Mouse (Mus musculus): ENCODE measurements around the gene Ltbp4. TPM values are rescaled to one million over a fixed set of nuclear protein-coding genes. Genes with fewer than 3 reads are reported as not detected.

Gene Ltbp4
- total and polyA plus RNA-seq, 3 experiments = 2.9 to 14.2 TPM; not detected in 1

DNA sequence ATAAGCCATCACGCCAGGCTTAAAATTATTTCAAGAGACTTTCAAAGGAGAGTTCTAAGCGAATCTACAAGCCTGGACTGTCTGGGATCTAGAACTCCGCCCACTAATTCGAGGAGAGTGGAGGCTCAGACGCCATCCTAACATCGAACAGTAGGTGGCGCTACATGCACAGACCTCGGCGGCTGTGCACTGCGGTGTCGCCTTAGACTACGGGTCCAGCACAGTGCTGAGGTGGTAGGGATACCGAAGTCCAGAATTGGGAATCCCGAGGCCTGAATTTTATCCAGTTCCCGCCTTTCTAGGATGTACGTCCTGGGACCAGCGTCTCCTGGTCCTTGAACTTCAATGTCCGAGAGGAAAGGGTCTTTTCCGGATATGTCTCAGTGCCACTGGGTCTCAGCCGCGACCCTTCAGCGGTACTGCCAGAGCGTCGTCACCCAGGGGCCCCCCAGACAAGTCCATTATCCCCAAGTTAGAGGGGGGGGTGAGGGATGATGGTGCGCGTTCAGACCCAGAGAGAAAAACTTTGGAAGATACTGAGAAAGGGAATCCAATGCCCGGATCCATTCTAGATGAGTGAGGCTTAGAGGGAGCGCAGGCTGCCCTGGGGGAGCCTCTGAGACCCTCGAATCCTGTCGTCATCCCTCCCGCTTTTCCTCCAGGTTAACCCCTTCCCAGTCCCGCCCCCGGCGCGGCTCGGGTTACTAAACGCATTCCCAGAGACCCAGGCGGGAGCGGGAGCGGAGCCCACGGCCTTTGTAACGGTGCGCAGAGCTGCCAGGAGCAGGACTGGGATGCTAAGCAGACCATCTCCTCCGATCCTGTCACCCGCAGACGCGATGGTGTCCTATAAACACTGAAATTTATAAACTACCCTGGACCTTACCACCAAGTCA, 1.3 kb downstream of the Ltbp4 start (continued):
- TF ChIP-seq CHD2 (IDR thresholded peaks at IDR 0.05; ENCODE audit: low read length) (no peak), ZC3H11A (IDR thresholded peaks at IDR 0.05; ENCODE audit: low read depth, low read length) (peak; percentile 88), MAZ (IDR thresholded peaks at IDR 0.05; ENCODE audit: low read depth, low read length) (0 out of 2 replicates have a peak, but pooled peaks have one; percentile 46), JUND (IDR thresholded peaks at IDR 0.05; ENCODE audit: low read depth, low read length) (no peak)

DNA sequence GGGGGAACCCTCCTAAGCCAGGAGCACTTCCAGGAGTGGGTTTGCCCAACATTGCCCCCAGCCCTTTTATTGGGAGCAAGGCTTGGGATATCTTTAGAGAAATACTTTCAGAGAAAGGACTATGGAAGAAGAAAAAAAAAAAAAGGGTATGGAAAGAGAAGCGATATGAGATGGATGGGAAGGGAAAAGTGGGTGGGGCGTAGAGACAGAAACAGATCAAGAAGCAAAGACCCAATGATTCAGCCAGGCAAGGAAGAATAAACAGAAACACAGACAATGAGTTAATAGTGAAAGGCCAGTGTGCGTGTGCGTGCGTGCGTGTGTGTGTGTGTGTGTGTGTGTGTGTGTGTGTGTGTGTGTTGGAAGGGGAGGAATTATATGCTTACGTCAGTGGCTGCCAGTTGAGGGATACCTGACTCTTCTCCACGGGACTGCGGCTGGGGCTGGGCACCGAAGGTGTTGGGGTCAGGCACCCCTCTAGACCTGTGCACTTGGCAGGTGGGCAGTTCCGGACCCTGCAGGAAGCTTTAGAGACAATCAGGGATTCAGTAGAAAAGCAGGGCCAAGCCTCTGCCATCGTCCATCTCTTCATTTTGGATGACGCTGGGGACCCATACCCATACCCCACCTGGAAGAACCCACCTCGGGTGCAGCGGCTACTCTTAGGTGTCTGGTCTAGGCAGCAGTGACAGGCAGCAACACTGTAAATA, 2.3 kb downstream of the Ltbp4 start:
- Histone ChIP-seq H3K9me3 (replicated peaks; ENCODE audit: insufficient read depth, low read length) (no peaks in the 10 kb centered on the region), H3K36me3 (ENCODE audit: control insufficient read depth in 1 of 2, insufficient read depth in 2 of 2, low read length in 2 of 2) (peaks cover 0 to 2% of the 10 kb centered on the region in 2 experiments; a peak in 2 of 4 replicates), H3K27ac (ENCODE audit: control insufficient read depth, low read depth, low read length) (no peak overlapping the region), H3K27me3 (ENCODE audit: control insufficient read depth in 1 of 2, insufficient read depth in 2 of 2, low read length in 2 of 2) (no peaks in the 10 kb centered on the region; a peak in 1 of 4 replicates), H3K9ac (ENCODE audit: control insufficient read depth, low read depth, low read length, poor library complexity, severe bottlenecking) (peak overlapping the region; percentile 43), H3K4me3 (ENCODE audit: control insufficient read depth in 1 of 2, insufficient read depth in 1 of 2, low read depth in 2 of 2, low read length in 2 of 2) (no peak overlapping the region; a peak in 1 of 4 replicates), H3K4me1 (ENCODE audit: control insufficient read depth in 1 of 2, insufficient read depth in 2 of 2, low read length in 2 of 2) (peaks cover 0 to 13% of the 10 kb centered on the region in 2 experiments; a peak in 2 of 4 replicates), H3K79me2 (ENCODE audit: control insufficient read depth, insufficient read depth, low read length, poor library complexity) (peaks cover 7% of the 10 kb centered on the region; the same call in 1 of the 2 replicates)
- TF ChIP-seq JUND (IDR thresholded peaks at IDR 0.05; ENCODE audit: low read depth, low read length) (no peak), NELFE (IDR thresholded peaks at IDR 0.05; ENCODE audit: low read depth, low read length) (no peak), KAT2A (conservative IDR thresholded peaks at IDR 0.05; ENCODE audit: low read depth, low read length) (no peak), SMC3 (IDR thresholded peaks at IDR 0.05; ENCODE audit: low read depth, low read length) (no peak), MAZ (IDR thresholded peaks at IDR 0.05; ENCODE audit: low read depth, low read length) (no peak), MYC (IDR thresholded peaks at IDR 0.05; ENCODE audit: low read depth, low read length) (no peak), USF2 (IDR thresholded peaks at IDR 0.05; ENCODE audit: borderline replicate concordance in 1 of 2, insufficient read depth in 1 of 2, low read depth in 1 of 2, low read length in 2 of 2) (no peak), ZMIZ1 (IDR thresholded peaks at IDR 0.05; ENCODE audit: low read depth, low read length) (no peak), TAL1 (IDR thresholded peaks at IDR 0.05; ENCODE audit: low read length) (no peak), GATA1 (IDR thresholded peaks at IDR 0.05; ENCODE audit: low read depth, low read length) (no peak)
- peak; percentile 32 for DNase-seq (ENCODE audit: low read depth, low spot score)

DNA sequence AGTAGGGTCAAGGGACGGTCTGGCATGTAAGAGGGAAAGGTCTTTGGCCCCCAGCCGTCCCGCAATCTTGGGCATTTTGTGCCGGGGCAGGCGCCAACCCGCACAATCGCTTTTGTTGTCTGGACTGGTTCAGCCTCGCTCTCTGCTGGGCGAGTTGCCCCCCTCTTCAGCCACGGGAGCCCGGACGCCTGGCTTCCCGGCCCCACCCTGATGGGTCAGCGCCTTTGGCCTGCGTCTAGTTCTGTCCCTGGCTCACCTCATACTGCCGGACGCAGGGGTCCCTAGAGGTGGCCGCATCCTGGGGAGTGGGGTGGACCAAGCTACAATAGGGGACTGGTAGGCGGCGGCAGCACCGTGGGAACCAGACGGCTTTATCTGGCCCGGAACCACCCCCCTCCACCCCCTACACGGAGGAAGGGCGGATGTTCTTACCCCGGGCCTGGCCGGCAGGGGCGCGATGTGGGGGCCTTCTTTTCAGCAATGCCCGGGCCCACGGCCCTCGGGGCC, 3.0 kb downstream of the Ltbp4 start:
- Histone ChIP-seq H3K27me3 (ENCODE audit: control insufficient read depth in 1 of 2, insufficient read depth in 2 of 2, low read length in 2 of 2) (no peaks in the 10 kb centered on the region; a peak in 1 of 4 replicates), H3K4me1 (ENCODE audit: control insufficient read depth in 1 of 2, insufficient read depth in 2 of 2, low read length in 2 of 2) (peaks cover 0 to 13% of the 10 kb centered on the region in 2 experiments; a peak in 2 of 4 replicates), H3K27ac (ENCODE audit: control insufficient read depth, low read depth, low read length) (no peak overlapping the region), H3K79me2 (ENCODE audit: control insufficient read depth, insufficient read depth, low read length, poor library complexity) (peaks cover 7% of the 10 kb centered on the region; the same call in 1 of the 2 replicates), H3K4me3 (ENCODE audit: control insufficient read depth in 1 of 2, insufficient read depth in 1 of 2, low read depth in 2 of 2, low read length in 2 of 2) (peak overlapping the region; percentile 29 to 51; a peak in 3 of 4 replicates), H3K9ac (ENCODE audit: control insufficient read depth, low read depth, low read length, poor library complexity, severe bottlenecking) (peak overlapping the region; percentile 43), H3K9me3 (replicated peaks; ENCODE audit: insufficient read depth, low read length) (no peaks in the 10 kb centered on the region), H3K36me3 (ENCODE audit: control insufficient read depth in 1 of 2, insufficient read depth in 2 of 2, low read length in 2 of 2) (peaks cover 0 to 2% of the 10 kb centered on the region in 2 experiments; a peak in 2 of 4 replicates)
- DNase-seq (ENCODE audit: low read depth, low spot score) = peak; percentile 55
- TF ChIP-seq MXI1 (IDR thresholded peaks at IDR 0.05; ENCODE audit: low read depth, low read length) (no peak), MAZ (IDR thresholded peaks at IDR 0.05; ENCODE audit: low read depth, low read length) (peak; percentile 64; the same call in 1 of the 2 replicates), CTCF (IDR thresholded peaks at IDR 0.05 in 2 of 3, conservative IDR thresholded peaks at IDR 0.05 in 1 of 3; ENCODE audit: control insufficient read depth in 1 of 3, insufficient read depth in 1 of 3, low read depth in 2 of 3, low read length in 3 of 3, poor library complexity in 1 of 3, severe bottlenecking in 1 of 3) (peak in 2 of 3 experiments; percentile 8 to 30; a peak in 2 of 6 replicates), EP300 (IDR thresholded peaks at IDR 0.05; ENCODE audit: low read depth in 1 of 2, low read length in 2 of 2) (peak in 1 of 2 experiments; percentile 24; a peak in 1 of 4 replicates), ETS1 (IDR thresholded peaks at IDR 0.05; ENCODE audit: low read depth, low read length) (peak; percentile 30; the same call in 1 of the 2 replicates), SIN3A (IDR thresholded peaks at IDR 0.05; ENCODE audit: low read length) (peak; percentile 40; the same call in 1 of the 2 replicates), GATA1 (IDR thresholded peaks at IDR 0.05; ENCODE audit: low read depth, low read length) (peak; percentile 20; the same call in 1 of the 2 replicates), SMC3 (IDR thresholded peaks at IDR 0.05; ENCODE audit: low read depth, low read length) (no peak), POLR2AphosphoS5 (IDR thresholded peaks at IDR 0.05; ENCODE audit: borderline replicate concordance, low read depth, low read length) (no peak), ZNF384 (IDR thresholded peaks at IDR 0.05; ENCODE audit: low read depth, low read length) (no peak), UBTF (IDR thresholded peaks at IDR 0.05; ENCODE audit: borderline replicate concordance, insufficient read depth, low read depth, low read length) (no peak), RCOR1 (IDR thresholded peaks at IDR 0.05; ENCODE audit: low read depth, low read length) (0 out of 2 replicates have a peak, but pooled peaks have one; percentile 16), HCFC1 (IDR thresholded peaks at IDR 0.05; ENCODE audit: low read depth, low read length) (0 out of 2 replicates have a peak, but pooled peaks have one; percentile 21)
